Mouse (Mus musculus) B cell, adult (primary cell): ENCODE measurements around the gene Uap1l1. TPM values are rescaled to one million over a fixed set of nuclear protein-coding genes. Genes with fewer than 3 reads are reported as not detected.

Experiments
- total RNA-seq: library from RNA; stranded (reverse); gene quantifications from 4 replicates; pipeline ENCODE4 v1.2.4, GENCODE M21; 2023; ENCODE audit not compliant: inconsistent age

Uap1l1 gene
- 29.6 to 32.3 TPM (median 30.7 TPM) in 4 replicates for total RNA-seq

GRCm38 (mm10) chr2:25365091-25365761 is at the start of gene Uap1l1:
TSS of gene Uap1l1 (minus strand) at chr2:25365682.

GRCm38 (mm10) chr2:25399051-25399450 is 33.6 kb upstream of the Uap1l1 start, which contains the start of gene Npdc1:
TSS of gene Npdc1 (plus strand) at chr2:25399351.

GRCm38 (mm10) chr2:25395721-25396596 is 30.5 kb upstream of the Uap1l1 start, which contains the start of gene Entpd2:
TSS of gene Entpd2 (plus strand) at chr2:25395874.

GRCm38 (mm10) chr2:25371764-25372643 is 6.5 kb upstream of the Uap1l1 start, which contains the start of gene Sapcd2:
TSS of gene Sapcd2 (plus strand) at chr2:25372321.

GRCm38 (mm10) chr2:25356208-25357079 is 9.0 kb downstream of the Uap1l1 start, which contains the start of gene Dpp7:
TSS of gene Dpp7 (minus strand) at chr2:25356359.

GRCm38 (mm10) chr2:25332286-25333160 is 33.0 kb downstream of the Uap1l1 start, which contains the start of gene Man1b1:
TSS of gene Man1b1 (plus strand) at chr2:25332338.

GRCm38 (mm10) chr2:25318971-25319773 is 46.3 kb downstream of the Uap1l1 start, which contains the start of gene Grin1:
TSS of gene Grin1 (minus strand) at chr2:25319187.

Other genes with a start within 250 kb of the Uap1l1 start
- 5.3 to 6.8 TPM (median 6.0 TPM) in 4 replicates for gene Nrarp, start 184.9 kb downstream of the Uap1l1 start, total RNA-seq
- 28.8 to 32.8 TPM (median 31.4 TPM) in 4 replicates for gene Tor4a, start 168.8 kb downstream of the Uap1l1 start, total RNA-seq
- 71.2 to 97.5 TPM (median 84.8 TPM) in 4 replicates for gene Nelfb, start 154.2 kb downstream of the Uap1l1 start, total RNA-seq
- not detected in 4 replicates for gene Stpg3, start 151.0 kb downstream of the Uap1l1 start, total RNA-seq
- not detected in 4 replicates for gene Fam166a, start 146.9 kb downstream of the Uap1l1 start, total RNA-seq
- gene Tubb4b, start 141.0 kb downstream of the Uap1l1 start, total RNA-seq = 114 to 127 TPM (median 119 TPM) in 4 replicates
- gene Slc34a3, start 131.3 kb downstream of the Uap1l1 start, total RNA-seq = not detected in 4 replicates
- not detected in 4 replicates for gene Rnf224, start 128.9 kb downstream of the Uap1l1 start, total RNA-seq
- 0.51 TPM in 1 of 4 replicates, not detected in the others for gene Rnf208, start 123.4 kb downstream of the Uap1l1 start, total RNA-seq
- gene Cysrt1, start 123.2 kb downstream of the Uap1l1 start, total RNA-seq = not detected in 4 replicates
- 6.2 to 11.8 TPM (median 9.7 TPM) in 4 replicates for gene AL732309.1, start 118.8 kb downstream of the Uap1l1 start, total RNA-seq
- 17.0 to 23.1 TPM (median 22.3 TPM) in 4 replicates for gene Tmem203, start 110.2 kb downstream of the Uap1l1 start, total RNA-seq
- 11.7 to 16.8 TPM (median 12.7 TPM) in 4 replicates for gene Tprn, start 103.1 kb downstream of the Uap1l1 start, total RNA-seq
- gene Ssna1, start 93.2 kb downstream of the Uap1l1 start, total RNA-seq = 36.2 to 41.2 TPM (median 39.2 TPM) in 4 replicates
- 99.6 to 125 TPM (median 108 TPM) in 4 replicates for gene Anapc2, start 93.2 kb downstream of the Uap1l1 start, total RNA-seq
- not detected in 4 replicates for gene Tmem210, start 77.5 kb downstream of the Uap1l1 start, total RNA-seq
- gene Lrrc26, start 75.8 kb downstream of the Uap1l1 start, total RNA-seq = not detected in 4 replicates
- not detected in 4 replicates for gene Grin1, start 46.5 kb downstream of the Uap1l1 start, total RNA-seq
- 38.3 to 49.0 TPM (median 42.3 TPM) in 4 replicates for gene Man1b1, start 33.3 kb downstream of the Uap1l1 start, total RNA-seq
- 34.8 to 44.7 TPM (median 42.3 TPM) in 4 replicates for gene Dpp7, start 9.3 kb downstream of the Uap1l1 start, total RNA-seq
- gene Sapcd2, start 6.6 kb upstream of the Uap1l1 start, total RNA-seq = 0.94 to 1.4 TPM (median 1.1 TPM) in 4 replicates
- gene Entpd2, start 30.2 kb upstream of the Uap1l1 start, total RNA-seq = not detected in 4 replicates
- not detected in 4 replicates for gene Npdc1, start 33.7 kb upstream of the Uap1l1 start, total RNA-seq
- 0.24 TPM in 1 of 4 replicates, not detected in the others for gene Fut7, start 57.6 kb upstream of the Uap1l1 start, total RNA-seq
- gene Abca2, start 63.0 kb upstream of the Uap1l1 start, total RNA-seq = 36.8 to 44.5 TPM (median 42.0 TPM) in 4 replicates
- gene Clic3, start 91.2 kb upstream of the Uap1l1 start, total RNA-seq = 0.80 TPM in 1 of 4 replicates, not detected in the others
- gene Paxx, start 95.4 kb upstream of the Uap1l1 start, total RNA-seq = 111 to 124 TPM (median 114 TPM) in 4 replicates
- gene Ptgds, start 104.4 kb upstream of the Uap1l1 start, total RNA-seq = not detected in 4 replicates
- gene Lcn12, start 128.2 kb upstream of the Uap1l1 start, total RNA-seq = not detected in 4 replicates
- 69.9 to 80.2 TPM (median 72.7 TPM) in 4 replicates for gene Fbxw5, start 135.1 kb upstream of the Uap1l1 start, total RNA-seq
- gene C8g, start 136.0 kb upstream of the Uap1l1 start, total RNA-seq = 0.45 to 2.0 TPM (median 0.80 TPM) in 4 replicates
- gene Traf2, start 181.3 kb upstream of the Uap1l1 start, total RNA-seq = 48.8 to 61.5 TPM (median 56.4 TPM) in 4 replicates
- 111 to 137 TPM (median 123 TPM) in 4 replicates for gene Edf1, start 192.2 kb upstream of the Uap1l1 start, total RNA-seq
- gene Mamdc4, start 209.2 kb upstream of the Uap1l1 start, total RNA-seq = 1.8 to 3.7 TPM (median 2.4 TPM) in 4 replicates
- gene Phpt1, start 209.5 kb upstream of the Uap1l1 start, total RNA-seq = 15.5 to 23.8 TPM (median 21.3 TPM) in 4 replicates
- gene Ajm1, start 216.1 kb upstream of the Uap1l1 start, total RNA-seq = 0.15 to 0.42 TPM (median 0.19 TPM) in 4 replicates
- gene Rabl6, start 242.8 kb upstream of the Uap1l1 start, total RNA-seq = 84.7 to 117 TPM (median 104 TPM) in 4 replicates